Mouse (Mus musculus) ES-Bruce4 (cell line): Measurements from ENCODE around the gene Vrk1. TPM values are rescaled to one million over a fixed set of nuclear protein-coding genes. Genes with fewer than 3 reads are reported as not detected.

Experiments
- H3K27ac ChIP-seq: 2 replicates; pipeline ENCODE4 v1.5.1; 2012; ENCODE audit warnings: low read length, inconsistent platforms; ENCODE audit not compliant: insufficient read depth
- H3K27me3 ChIP-seq: 2 replicates; pipeline ENCODE4 v1.6.1; 2012; ENCODE audit warnings: mild to moderate bottlenecking, low read length, inconsistent platforms; ENCODE audit not compliant: control insufficient read depth, poor library complexity, insufficient read depth, severe bottlenecking
- H3K36me3 ChIP-seq: 2 replicates; pipeline ENCODE4 v1.6.1; 2012; ENCODE audit warnings: inconsistent platforms, mild to moderate bottlenecking, low read length, moderate library complexity; ENCODE audit not compliant: control insufficient read depth, poor library complexity, insufficient read depth, severe bottlenecking
- H3K4me1 ChIP-seq: one replicate; pipeline ENCODE4 v1.8.1; 2011; ENCODE audit warnings: low read length; ENCODE audit not compliant: control insufficient read depth, insufficient read depth
- H3K4me3 ChIP-seq: 2 replicates; pipeline ENCODE4 v1.5.1; 2011; ENCODE audit warnings: low read depth, mild to moderate bottlenecking, low read length
- H3K9ac ChIP-seq: 2 replicates; pipeline ENCODE4 v1.6.1; 2012; ENCODE audit warnings: low read depth, mild to moderate bottlenecking, inconsistent platforms; ENCODE audit not compliant: poor library complexity, severe bottlenecking
- H3K9me3 ChIP-seq: replicated peaks from 2 replicates; pipeline ENCODE4 v1.6.1; 2012; ENCODE audit warnings: mild to moderate bottlenecking, low read length, inconsistent platforms; ENCODE audit not compliant: control insufficient read depth, poor library complexity, insufficient read depth, severe bottlenecking
- CTCF ChIP-seq: IDR thresholded peaks from one replicate; pipeline ENCODE4 v1.8.1; 2011; ENCODE audit warnings: low read depth, low read length
- EP300 ChIP-seq: IDR thresholded peaks from 2 replicates; pipeline ENCODE4 v1.6.1; 2011; ENCODE audit warnings: low read depth, low read length; ENCODE audit not compliant: insufficient read depth
- POLR2A ChIP-seq: IDR thresholded peaks from one replicate; pipeline ENCODE4 v1.8.1; 2011; ENCODE audit warnings: low read length; ENCODE audit not compliant: insufficient read depth
- polyA plus RNA-seq: library from polyadenylated mRNA; stranded (reverse); fragments of >200 nt; gene quantifications from 2 replicates; pipeline ENCODE4 v1.2.4, GENCODE M21; 2011; ENCODE audit warnings: low read depth; ENCODE audit not compliant: missing spikeins, insufficient read depth, insufficient read length

Vrk1 gene
- polyA plus RNA-seq, 1 experiment = 85.6 TPM

DNA sequence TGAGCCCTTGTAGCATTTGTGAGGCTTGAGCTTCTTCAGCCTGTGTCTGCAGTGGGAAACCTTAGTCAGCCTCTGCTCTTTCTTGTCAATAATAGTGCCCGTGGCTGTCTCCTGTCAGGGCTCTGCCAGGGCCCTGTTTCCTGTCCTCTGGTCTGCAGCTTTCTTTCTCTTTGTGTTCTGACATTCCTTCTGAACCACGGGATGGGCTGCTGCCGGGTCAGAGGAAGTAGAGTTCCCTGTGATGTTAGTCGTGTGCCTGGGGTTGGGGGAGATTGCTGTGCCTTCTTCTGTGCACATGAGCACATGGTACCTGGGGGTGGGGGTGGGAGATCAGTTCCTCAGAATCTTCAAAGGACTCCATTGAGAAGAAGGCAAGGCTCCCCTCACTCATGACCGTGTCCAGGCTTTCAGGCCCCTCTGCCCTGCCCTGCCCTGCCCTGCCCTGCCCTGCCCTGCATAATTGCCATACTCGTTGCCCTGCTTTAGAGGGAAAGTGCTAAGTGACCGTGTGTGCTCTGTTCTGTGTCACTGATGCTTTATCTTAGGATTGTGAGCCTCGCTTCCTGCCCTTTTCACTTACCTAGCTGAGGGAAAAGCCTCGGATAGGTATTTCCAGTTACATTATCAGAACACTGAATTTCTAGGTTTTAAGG, 36.2 kb downstream of the Vrk1 start:
- H3K4me3 ChIP-seq = no peak overlapping the region
- H3K27me3 ChIP-seq = no peaks in the 10 kb centered on the region
- H3K36me3 ChIP-seq = peaks cover 3% of the 10 kb centered on the region; the same call in 1 of the 2 replicates
- no peak for TF ChIP-seq EP300
- no peak for TF ChIP-seq CTCF
- no peak for TF ChIP-seq POLR2A
- H3K9ac ChIP-seq = no peak overlapping the region
- H3K27ac ChIP-seq = no peak overlapping the region
- peaks cover 3% of the 10 kb centered on the region for H3K4me1 ChIP-seq
- H3K9me3 ChIP-seq = no peaks in the 10 kb centered on the region

DNA sequence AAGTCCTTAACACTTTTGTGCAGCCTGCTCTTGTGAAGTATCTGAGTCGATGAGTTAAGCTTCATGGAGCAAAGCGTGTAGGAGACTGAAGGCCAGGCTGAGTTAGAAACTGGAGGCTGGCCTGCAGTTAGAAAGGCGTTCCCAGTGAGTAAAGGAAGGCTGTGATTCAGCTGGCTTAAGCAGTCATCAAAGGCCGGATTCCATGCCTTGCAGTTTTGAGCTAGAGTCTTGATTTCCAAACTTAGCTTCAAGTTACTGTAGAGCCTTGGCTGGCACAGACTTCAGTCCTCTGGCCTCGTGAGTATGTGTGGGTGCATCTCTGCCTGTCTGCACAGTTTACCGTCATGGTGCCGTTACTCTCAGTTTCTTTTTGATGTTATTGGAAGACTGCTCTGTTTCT, 42.2 kb downstream of the Vrk1 start:
- Histone ChIP-seq H3K4me3 (no peak overlapping the region), H3K9ac (no peak overlapping the region), H3K36me3 (no peaks in the 10 kb centered on the region; the same call in 1 of the 2 replicates), H3K27me3 (no peaks in the 10 kb centered on the region), H3K4me1 (no peaks in the 10 kb centered on the region), H3K27ac (no peak overlapping the region), H3K9me3 (no peaks in the 10 kb centered on the region)
- TF ChIP-seq POLR2A = no peak
- no peak for TF ChIP-seq CTCF
- TF ChIP-seq EP300 = no peak

DNA sequence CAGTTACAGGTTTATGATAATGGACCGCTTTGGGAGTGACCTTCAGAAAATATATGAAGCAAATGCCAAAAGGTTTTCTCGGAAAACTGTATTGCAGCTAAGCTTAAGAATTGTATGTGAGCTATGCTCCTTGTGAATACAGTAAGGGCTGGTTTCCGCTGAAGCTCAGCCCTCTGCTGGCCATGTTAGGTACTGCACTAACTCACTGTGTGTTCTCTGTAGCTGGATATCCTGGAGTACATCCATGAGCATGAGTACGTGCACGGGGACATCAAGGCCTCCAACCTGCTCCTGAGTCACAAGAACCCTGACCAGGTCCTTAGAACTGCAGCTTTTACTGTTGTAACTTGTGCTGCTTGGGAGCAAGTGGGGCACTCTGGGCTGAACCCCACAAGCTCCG, 45.8 kb downstream of the Vrk1 start:
- Histone ChIP-seq H3K4me3 (no peak overlapping the region), H3K9me3 (no peaks in the 10 kb centered on the region), H3K9ac (no peak overlapping the region), H3K27me3 (no peaks in the 10 kb centered on the region), H3K36me3 (peaks cover 3% of the 10 kb centered on the region), H3K27ac (no peak overlapping the region), H3K4me1 (no peaks in the 10 kb centered on the region)
- TF ChIP-seq CTCF (peak; percentile 65), POLR2A (no peak)

DNA sequence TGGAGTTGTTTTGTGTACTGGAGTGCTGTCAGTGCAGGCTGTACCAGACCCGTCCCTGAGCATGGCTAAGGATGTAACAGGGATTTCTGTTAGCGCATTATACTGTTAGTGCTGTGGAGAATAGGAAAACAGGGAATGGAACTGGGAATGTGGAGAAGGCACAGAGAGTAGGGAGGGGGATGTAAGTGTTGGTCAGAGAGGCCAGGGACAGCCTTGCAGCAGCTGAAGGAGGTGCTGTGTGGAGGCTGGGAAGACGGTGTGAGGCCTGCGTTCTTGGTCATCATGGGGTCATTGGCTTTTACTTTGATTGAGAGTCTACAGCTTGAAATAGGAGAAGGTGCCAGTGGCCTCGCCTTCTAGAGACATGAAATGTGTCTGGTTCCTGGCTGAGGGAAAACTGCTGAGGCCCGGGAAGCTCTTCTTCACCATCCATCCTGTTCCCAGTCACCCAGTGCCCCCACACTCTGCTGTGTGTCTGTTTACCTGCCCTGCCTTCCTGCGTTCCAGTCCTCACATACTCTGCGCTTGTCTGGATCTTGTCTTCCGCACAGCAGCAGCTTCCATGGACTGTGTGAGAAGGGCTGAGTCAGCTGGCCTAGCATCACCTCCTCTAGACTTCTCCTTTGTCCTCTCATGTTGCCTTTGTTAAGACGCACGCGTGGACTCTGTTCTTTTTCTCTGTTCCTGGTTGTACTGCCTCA, 50.0 kb downstream of the Vrk1 start:
- H3K27ac ChIP-seq = no peak overlapping the region
- H3K9me3 ChIP-seq = no peaks in the 10 kb centered on the region
- no peak overlapping the region for H3K9ac ChIP-seq
- H3K36me3 ChIP-seq = peaks cover 11% of the 10 kb centered on the region
- H3K27me3 ChIP-seq = no peaks in the 10 kb centered on the region
- H3K4me1 ChIP-seq = no peaks in the 10 kb centered on the region
- no peak for TF ChIP-seq EP300
- no peak for TF ChIP-seq POLR2A
- no peak for TF ChIP-seq CTCF
- H3K4me3 ChIP-seq = no peak overlapping the region

DNA sequence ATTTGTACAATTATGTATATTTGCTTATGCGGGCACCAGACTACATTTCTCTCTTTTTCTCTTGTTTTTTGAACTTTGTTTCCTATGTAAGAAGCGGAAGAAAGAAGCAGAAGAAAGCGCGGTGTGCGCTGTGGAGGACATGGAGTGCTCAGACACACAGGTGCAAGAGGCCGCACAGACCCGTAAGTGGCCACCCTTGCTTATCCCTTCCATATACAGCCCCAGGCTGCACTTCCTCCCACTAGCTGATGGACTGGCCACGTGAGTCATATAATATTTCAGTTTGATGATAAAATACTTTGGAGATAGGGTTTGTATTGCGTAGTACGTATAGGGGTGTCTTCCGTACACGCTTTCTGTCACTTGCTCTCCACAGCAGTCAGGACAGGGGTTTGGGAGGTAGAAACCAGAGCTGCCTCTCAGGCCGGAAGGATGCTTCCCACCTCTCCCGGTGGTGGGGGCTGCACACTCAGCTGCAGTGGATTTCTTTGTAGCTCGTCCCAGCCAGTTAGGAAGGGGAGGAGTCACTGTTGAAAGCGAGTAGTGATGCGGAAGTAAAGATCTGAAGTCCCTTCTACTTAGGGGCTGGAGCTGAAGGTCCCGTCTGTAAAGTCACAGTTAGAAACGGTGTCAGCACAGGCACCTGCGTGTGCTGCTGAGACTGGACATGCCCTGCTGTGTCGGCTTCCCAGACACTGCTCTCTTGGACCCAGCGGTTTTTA, 60.6 kb downstream of the Vrk1 start:
- no peaks in the 10 kb centered on the region for H3K27me3 ChIP-seq
- no peak overlapping the region for H3K27ac ChIP-seq

More for the DNA sequence above, 60.6 kb downstream of the Vrk1 start:
- no peaks in the 10 kb centered on the region for H3K9me3 ChIP-seq
- no peak overlapping the region for H3K9ac ChIP-seq
- H3K36me3 ChIP-seq = peaks cover 5% of the 10 kb centered on the region; the same call in 1 of the 2 replicates
- no peak overlapping the region for H3K4me3 ChIP-seq
- TF ChIP-seq CTCF (no peak), POLR2A (no peak), EP300 (no peak)
- H3K4me1 ChIP-seq = no peaks in the 10 kb centered on the region
